In the genomic region with DNA sequence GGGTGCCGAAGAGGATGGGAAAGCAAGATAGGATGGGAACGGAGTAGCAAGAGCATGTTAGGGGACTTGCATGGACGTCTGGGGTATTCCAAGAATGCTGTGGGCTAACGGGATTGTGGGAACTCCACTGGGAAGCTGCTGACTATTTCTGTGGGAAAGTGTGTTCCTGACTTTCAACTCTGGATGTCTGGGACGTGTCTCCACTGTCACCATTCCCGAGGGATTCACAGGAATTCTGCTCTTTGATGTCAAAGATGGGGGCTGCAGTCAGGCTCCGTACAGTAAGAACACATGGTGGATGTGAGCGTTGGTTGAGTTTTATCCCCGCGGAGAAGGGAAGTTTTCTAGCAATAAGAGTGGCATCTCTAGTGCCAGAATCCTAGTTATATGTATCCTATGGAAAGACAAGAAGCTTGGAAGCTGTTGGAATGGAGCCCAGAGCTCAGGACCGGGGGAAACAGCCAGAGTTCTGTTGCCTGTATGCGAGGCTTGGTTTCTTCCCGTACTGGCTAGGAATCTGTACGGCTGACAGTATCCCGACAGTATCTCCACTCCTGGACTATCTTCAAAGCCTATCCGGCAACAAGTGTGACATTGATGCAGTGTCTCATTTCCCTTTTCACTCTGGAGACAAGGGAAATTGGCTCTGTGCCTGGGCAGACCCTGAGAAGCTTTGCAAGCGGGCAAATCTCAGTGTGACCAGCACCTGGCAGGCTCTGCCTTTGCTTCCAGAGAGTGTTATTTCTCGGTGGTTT, we compare ENCODE assay signal across 8 mouse cellular contexts. TPM values are rescaled to one million over a fixed set of nuclear protein-coding genes. Genes with fewer than 3 reads are reported as not detected.
DNase-seq lines count a peak whose midpoint lies in the region; ATAC-seq and TF ChIP-seq lines count a peak whose summit lies in the region.

No protein-coding gene starts in this region.

- no peaks in the 10 kb centered on the region for H3K4me1 ChIP-seq in liver, embryonic 11.5 days (replicated peaks; ENCODE audit: control insufficient read depth, insufficient read depth, low read length)
- H3K4me1 ChIP-seq in embryonic facial prominence, embryonic 14.5 days (ENCODE audit: control insufficient read depth, insufficient read depth, low read length) = peaks cover 6% of the 10 kb centered on the region
- peaks cover 22% of the 10 kb centered on the region for H3K4me1 ChIP-seq in hindbrain, embryonic 14.5 days (replicated peaks; ENCODE audit: control insufficient read depth, insufficient read depth, low read length)
- no peaks in the 10 kb centered on the region for H3K4me1 ChIP-seq in lung, postnatal 0 days (ENCODE audit: insufficient read depth, low read depth, low read length)

- no peak overlapping the region for H3K9ac ChIP-seq in liver, embryonic 11.5 days (ENCODE audit: low read depth, low read length)
- H3K9ac ChIP-seq in embryonic facial prominence, embryonic 14.5 days (ENCODE audit: low read depth, low read length) = no peak overlapping the region
- no peak overlapping the region for H3K9ac ChIP-seq in hindbrain, embryonic 14.5 days
- no peak overlapping the region for H3K9ac ChIP-seq in lung, postnatal 0 days (replicated peaks; ENCODE audit: low read depth)

- 0 out of 2 replicates have a peak, but pooled peaks cover 3% of the 10 kb centered on the region for H3K9me3 ChIP-seq in liver, embryonic 11.5 days (ENCODE audit: control insufficient read depth, low read length)
- H3K9me3 ChIP-seq in embryonic facial prominence, embryonic 14.5 days (ENCODE audit: control insufficient read depth, low read length) = 0 out of 2 replicates have a peak, but pooled peaks cover 4% of the 10 kb centered on the region
- H3K9me3 ChIP-seq in hindbrain, embryonic 14.5 days (ENCODE audit: control insufficient read depth, low read length) = no peaks in the 10 kb centered on the region
- H3K9me3 ChIP-seq in lung, postnatal 0 days (ENCODE audit: low read length) = no peaks in the 10 kb centered on the region

- no peak for TF ChIP-seq CTCF in lung, postnatal 0 days (IDR thresholded peaks at IDR 0.05)

- no peak overlapping the region for H3K4me2 ChIP-seq in liver, embryonic 11.5 days
- H3K4me2 ChIP-seq in embryonic facial prominence, embryonic 14.5 days (ENCODE audit: low read depth, low read length) = peak overlapping the region; percentile 23
- H3K4me2 ChIP-seq in hindbrain, embryonic 14.5 days (replicated peaks) = no peak overlapping the region
- 0 out of 2 replicates have a peak overlapping the region, but pooled peaks have one; percentile 12 for H3K4me2 ChIP-seq in lung, postnatal 0 days (replicated peaks; ENCODE audit: low read depth, low read length)

- H3K27me3 ChIP-seq in liver, embryonic 11.5 days (replicated peaks; ENCODE audit: control insufficient read depth, insufficient read depth, low read length) = no peaks in the 10 kb centered on the region
- H3K27me3 ChIP-seq in embryonic facial prominence, embryonic 14.5 days (replicated peaks; ENCODE audit: control insufficient read depth, insufficient read depth, low read length) = no peaks in the 10 kb centered on the region
- no peaks in the 10 kb centered on the region for H3K27me3 ChIP-seq in hindbrain, embryonic 14.5 days (ENCODE audit: control insufficient read depth, insufficient read depth, low read length)
- H3K27me3 ChIP-seq in lung, postnatal 0 days (replicated peaks; ENCODE audit: insufficient read depth, low read length) = no peaks in the 10 kb centered on the region

- peak; percentile 20 for DNase-seq in liver
- no peak for DNase-seq in liver, embryonic 11.5 days (ENCODE audit: low spot score)
- peak; percentile 91 for DNase-seq in embryonic facial prominence, embryonic 14.5 days (ENCODE audit: low spot score)
- peak; percentile 80 for DNase-seq in hindbrain, embryonic 14.5 days (ENCODE audit: low spot score)
- DNase-seq in lung, postnatal 0 days (ENCODE audit: low spot score) = peak; percentile 68
- DNase-seq in c-Kit-positive CD71-positive TER-119-positive erythroid progenitor cells, embryonic 14.5 days (ENCODE audit: low spot score) = no peak
- no peak for DNase-seq in gastrocnemius, adult 8-10 months (ENCODE audit: low spot score in 2 of 2)

- no peak overlapping the region for H3K27ac ChIP-seq in liver, embryonic 11.5 days (ENCODE audit: low read depth, low read length)
- H3K27ac ChIP-seq in embryonic facial prominence, embryonic 14.5 days (replicated peaks; ENCODE audit: low read depth, low read length) = peak overlapping the region; percentile 46
- peak overlapping the region; percentile 58; the same call in 1 of the 2 replicates for H3K27ac ChIP-seq in hindbrain, embryonic 14.5 days
- no peak overlapping the region for H3K27ac ChIP-seq in lung, postnatal 0 days (ENCODE audit: low read length)

- H3K4me3 ChIP-seq in liver, embryonic 11.5 days (ENCODE audit: low read depth, low read length) = no peak overlapping the region
- H3K4me3 ChIP-seq in embryonic facial prominence, embryonic 14.5 days (ENCODE audit: low read depth, low read length) = no peak overlapping the region
- no peak overlapping the region for H3K4me3 ChIP-seq in hindbrain, embryonic 14.5 days (replicated peaks; ENCODE audit: low read length)
- no peak overlapping the region for H3K4me3 ChIP-seq in lung, postnatal 0 days (ENCODE audit: low read depth, low read length)

- ATAC-seq in liver, embryonic 11.5 days (replicated peaks; ENCODE audit: low FRiP score) = no peak
- ATAC-seq in embryonic facial prominence, embryonic 14.5 days (ENCODE audit: low read depth) = peak; percentile 80
- ATAC-seq in hindbrain, embryonic 14.5 days (ENCODE audit: low FRiP score) = peak; percentile 79
- ATAC-seq in lung, postnatal 0 days = peak; percentile 71
- no peak for ATAC-seq in erythroblast, adult 5-6 weeks (replicated peaks; ENCODE audit: low FRiP score, poor library complexity, severe bottlenecking)

- 57% methylated on average over 18 of the region's 18 CpGs for WGBS in liver, embryonic 11.5 days
- 23% methylated on average over 18 of the region's 18 CpGs for WGBS in embryonic facial prominence, embryonic 14.5 days
- 40% methylated on average over 18 of the region's 18 CpGs for WGBS in hindbrain, embryonic 14.5 days
- 25% methylated on average over 18 of the region's 18 CpGs for WGBS in lung, postnatal 0 days

- H3K36me3 ChIP-seq in liver, embryonic 11.5 days (ENCODE audit: control insufficient read depth, insufficient read depth, low read length) = no peaks in the 10 kb centered on the region; the same call in 1 of the 2 replicates
- no peaks in the 10 kb centered on the region for H3K36me3 ChIP-seq in embryonic facial prominence, embryonic 14.5 days (ENCODE audit: control insufficient read depth, insufficient read depth, low read length)
- no peaks in the 10 kb centered on the region for H3K36me3 ChIP-seq in hindbrain, embryonic 14.5 days (replicated peaks; ENCODE audit: control insufficient read depth, insufficient read depth)
- no peaks in the 10 kb centered on the region for H3K36me3 ChIP-seq in lung, postnatal 0 days (ENCODE audit: insufficient read depth, low read length)

- TF ChIP-seq EP300 in lung, postnatal 0 days (IDR thresholded peaks at IDR 0.05) = peak; percentile 3; the same call in 1 of the 2 replicates

RNA-seq across cellular contexts. Expression of a gene that starts 44.2 kb away (rescaled TPM):
- polyA plus RNA-seq in liver, embryonic 11.5 days (2014; fragmentation: Nextera tagmentation; extraction: Ambion mirVana) = 10.3 and 10.5 TPM in 2 replicates
- 18.1 and 18.7 TPM in 2 replicates for polyA plus RNA-seq in embryonic facial prominence, embryonic 14.5 days (2014; fragmentation: Nextera tagmentation; extraction: Ambion mirVana)
- 10.6 and 11.3 TPM in 2 replicates for polyA plus RNA-seq in hindbrain, embryonic 14.5 days (2014; fragmentation: Nextera tagmentation; extraction: Ambion mirVana)
- 7.6 and 9.9 TPM in 2 replicates for polyA plus RNA-seq in lung, postnatal 0 days (2015; fragmentation: Nextera tagmentation; extraction: Ambion mirVana)
- total RNA-seq in gastrocnemius, adult 8-10 months (2022) = 10 to 100 TPM; 32.0 to 35.5 (median 33.0) TPM
- 10.2 and 14.4 TPM in 2 replicates for total RNA-seq in erythroblast, adult 5-6 weeks (2015; ENCODE audit: low replicate concordance)
- 10.0 and 16.9 TPM in 2 replicates for total RNA-seq in erythroblast, adult 5-6 weeks (2017; ENCODE audit: low replicate concordance)

Comparison
In these comparisons a context has a peak if more than half of its experiments do, and no peak if none do; other contexts are left out.
1. DNase-seq: peak in liver (single experiment), embryonic facial prominence, embryonic 14.5 days (single experiment), hindbrain, embryonic 14.5 days (single experiment) and lung, postnatal 0 days (single experiment); none in liver, embryonic 11.5 days (single experiment), c-Kit-positive CD71-positive TER-119-positive erythroid progenitor cells, embryonic 14.5 days (single experiment) and gastrocnemius, adult 8-10 months (0 of 2).
2. ATAC-seq: peak in embryonic facial prominence, embryonic 14.5 days (single experiment), hindbrain, embryonic 14.5 days (single experiment) and lung, postnatal 0 days (single experiment); none in liver, embryonic 11.5 days (single experiment) and erythroblast, adult 5-6 weeks (single experiment).
3. H3K27ac ChIP-seq: peak in embryonic facial prominence, embryonic 14.5 days (single experiment) and hindbrain, embryonic 14.5 days (single experiment); none in liver, embryonic 11.5 days (single experiment) and lung, postnatal 0 days (single experiment).
4. H3K4me2 ChIP-seq: peak in embryonic facial prominence, embryonic 14.5 days (single experiment) and lung, postnatal 0 days (single experiment); none in liver, embryonic 11.5 days (single experiment) and hindbrain, embryonic 14.5 days (single experiment).